Mouse (Mus musculus): ENCODE measurements at regions not wholly inside any gene's neighbourhood (a gene's known extent, or its start where the extent isn't known, plus 50 kb on each side); places are given as distances from the start of the nearest gene placed in this dataset.

DNA sequence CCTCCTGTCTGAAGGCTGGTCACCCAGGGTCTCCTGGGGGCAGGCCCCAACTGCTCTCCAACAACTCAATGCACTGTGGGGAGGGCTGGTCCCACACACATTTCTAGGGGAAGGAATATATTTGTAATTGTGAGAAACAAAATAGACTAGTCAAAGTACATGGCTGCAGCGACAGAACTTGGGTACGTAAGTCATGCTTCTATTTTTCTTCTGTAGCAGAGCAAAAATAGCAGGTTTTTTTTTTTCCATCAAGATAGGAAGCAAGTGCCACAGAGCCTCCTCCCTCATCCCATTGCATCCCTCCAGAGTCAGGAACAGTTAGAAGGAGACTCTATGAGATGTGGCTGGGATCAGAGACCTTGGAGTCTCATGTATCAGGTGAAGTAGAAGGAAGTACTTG, 124.9 kb upstream of the Tnr start:
- no peak for DNase-seq

DNA sequence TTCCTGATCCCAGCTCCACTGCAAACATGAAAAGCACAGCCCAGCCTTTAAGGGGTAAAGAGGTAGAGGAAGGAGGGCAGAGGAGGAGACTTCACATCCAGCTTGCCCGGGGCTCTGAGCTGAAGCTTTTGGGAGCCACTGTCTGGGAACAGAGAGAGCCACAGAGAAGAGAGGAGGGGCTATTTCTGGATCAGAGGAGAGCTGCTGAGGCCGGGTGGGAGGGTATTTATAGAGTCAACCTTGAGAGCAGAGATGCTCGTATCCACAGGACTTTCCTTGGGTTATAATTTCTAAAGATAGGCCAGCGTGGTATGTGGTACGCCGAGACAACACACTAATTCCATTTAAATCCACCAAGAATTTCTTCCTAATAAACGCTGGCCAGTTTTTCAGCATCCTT, 117.3 kb upstream of the Tnr start:
- no peak for DNase-seq

DNA sequence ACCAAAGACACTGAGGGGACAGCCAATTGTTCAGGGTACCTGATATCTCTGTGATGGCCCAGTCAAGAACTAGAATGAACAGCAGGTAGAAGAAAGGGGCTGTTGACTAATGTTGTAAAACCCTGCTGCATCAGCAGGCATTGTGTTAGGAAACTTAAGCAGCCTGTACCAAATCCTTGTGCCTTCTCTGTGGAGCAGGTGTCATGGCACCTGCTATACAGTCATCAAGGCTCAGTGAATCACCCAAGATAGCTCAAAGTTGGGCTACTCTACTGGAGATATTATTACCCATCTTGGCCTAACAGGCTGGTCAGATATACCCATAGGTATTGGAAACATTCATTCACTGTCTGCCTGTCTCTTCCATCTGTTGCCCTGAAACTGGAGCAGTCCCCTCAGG, 116.8 kb upstream of the Tnr start:
- no peak for DNase-seq

DNA sequence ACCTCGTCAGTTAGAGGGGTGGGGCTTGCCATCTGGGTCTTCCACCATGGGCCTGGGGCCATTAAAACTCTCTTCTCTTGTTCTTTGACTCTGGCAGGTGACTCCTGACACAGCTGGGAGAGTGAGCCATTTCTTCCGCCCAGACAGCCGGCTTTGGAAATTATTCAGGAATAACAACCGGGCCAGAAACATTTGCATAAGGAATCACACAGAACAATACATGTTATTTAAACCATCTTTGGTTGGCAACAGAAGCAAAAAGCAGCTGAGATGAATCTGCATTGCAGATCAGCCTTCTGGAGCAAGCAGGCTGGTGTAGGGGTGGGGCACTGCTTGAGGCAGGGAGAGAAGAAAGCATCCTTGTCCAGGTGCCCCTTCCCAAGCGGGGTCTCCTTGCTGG, 110.2 kb upstream of the Tnr start:
- DNase-seq = peak; percentile 71

DNA sequence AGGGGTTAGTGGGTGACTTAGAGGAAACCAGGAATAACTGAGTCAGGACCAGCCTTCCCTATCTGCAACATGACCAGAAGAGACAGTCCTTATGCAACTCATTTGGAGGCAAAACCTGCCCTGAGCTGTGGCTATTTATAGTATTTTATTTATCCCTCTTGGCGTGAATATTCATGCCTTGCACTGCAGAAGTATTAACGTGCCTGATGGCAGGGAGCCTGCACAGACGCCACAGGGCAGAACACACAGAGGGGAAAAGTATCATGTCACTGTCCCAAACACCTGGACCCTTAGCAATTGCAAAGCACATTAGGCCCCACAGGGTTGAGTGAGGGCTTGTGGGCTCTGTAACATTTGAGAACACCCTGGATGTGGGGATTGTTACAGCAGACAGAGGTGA, 107.9 kb upstream of the Tnr start:
- DNase-seq = no peak

DNA sequence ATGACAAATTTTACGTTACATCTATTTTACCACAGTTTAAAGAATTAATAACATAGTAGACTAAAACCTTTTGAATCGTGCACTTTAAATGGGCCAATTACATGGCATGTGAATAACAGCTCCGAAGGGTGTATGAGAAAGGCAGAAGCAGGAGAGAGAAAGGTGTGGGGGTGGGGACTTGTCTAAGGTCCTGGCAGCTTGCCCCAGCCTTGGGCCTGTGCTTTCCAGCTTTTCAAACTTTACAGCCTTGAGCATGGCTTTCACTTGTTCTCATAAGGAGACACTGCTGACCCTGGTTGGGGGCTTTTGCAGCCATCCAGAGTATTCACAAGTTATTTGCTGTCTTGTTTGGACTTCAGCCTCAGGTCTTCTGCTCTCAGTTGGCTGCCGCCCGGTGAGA, 106.4 kb upstream of the Tnr start:
- no peak for DNase-seq

DNA sequence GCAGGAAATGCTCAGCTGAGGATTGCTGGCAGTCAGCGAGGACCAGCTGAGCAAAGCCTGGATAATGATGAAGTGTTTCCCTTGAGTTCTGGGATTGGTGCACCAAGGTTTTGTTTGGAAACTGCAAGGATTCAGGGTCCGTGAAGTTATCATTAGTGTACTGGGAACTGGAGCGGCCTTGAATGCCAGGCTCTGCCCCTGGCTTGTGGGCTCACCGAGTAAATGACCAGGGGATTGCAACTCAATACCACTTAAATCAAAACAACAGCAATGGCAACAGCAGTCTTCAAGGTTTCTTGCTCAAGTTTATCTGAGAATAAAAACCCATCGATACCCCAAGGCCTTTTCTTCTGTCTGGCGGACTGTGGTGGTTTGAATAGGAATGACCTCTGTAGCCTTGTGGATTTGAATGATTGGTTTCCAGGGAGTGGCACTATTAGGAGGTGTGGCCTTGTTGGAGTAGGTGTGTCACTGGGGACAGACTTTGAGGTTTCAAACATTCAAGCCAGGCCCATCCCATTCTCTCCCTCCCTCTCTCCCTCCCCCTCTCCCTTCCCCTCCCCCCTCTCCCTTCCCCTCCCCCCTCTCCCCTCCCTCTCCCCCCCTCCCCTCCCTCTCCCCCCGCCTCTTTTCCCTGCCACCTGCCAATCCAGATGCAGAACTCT, 104.1 kb upstream of the Tnr start:
- no peak for DNase-seq

DNA sequence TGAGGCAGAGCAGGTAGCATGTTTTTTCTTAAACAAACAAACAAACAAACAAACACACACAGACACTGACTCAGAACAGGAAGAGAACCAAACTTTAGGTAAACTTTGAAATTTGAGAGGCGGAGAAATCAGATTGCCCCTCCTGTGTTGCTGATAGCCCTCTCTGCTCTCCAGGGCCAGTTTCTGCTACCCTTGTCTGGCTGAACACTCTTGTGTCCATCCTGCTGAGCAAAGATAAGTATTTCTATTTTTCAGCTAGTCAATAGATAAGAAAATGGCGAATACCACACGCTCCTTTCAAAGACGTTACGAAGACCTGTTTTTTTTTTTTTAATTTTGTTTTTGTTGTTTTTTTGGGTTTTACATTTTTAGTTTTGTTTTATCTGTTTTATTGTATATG, 103.4 kb upstream of the Tnr start:
- DNase-seq = no peak

DNA sequence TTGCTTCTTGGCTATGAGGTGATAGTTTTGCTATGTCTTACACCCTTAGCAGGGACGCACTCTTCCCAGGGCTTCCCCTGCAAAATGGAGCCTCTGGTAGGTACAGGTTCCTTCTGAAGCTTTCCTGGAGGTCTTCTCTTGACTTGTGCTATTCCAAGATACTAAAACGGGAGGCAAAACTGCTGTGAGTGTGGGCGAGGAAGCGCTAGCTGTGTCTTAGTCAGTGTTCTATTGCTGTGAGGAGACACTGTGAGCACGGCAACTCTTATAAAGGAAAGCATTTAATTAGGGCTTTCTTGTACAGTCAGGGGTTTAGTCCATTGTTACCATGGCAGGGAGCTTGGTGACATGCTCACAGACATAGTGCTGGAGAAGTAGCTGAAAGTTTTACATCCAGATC, 99.9 kb upstream of the Tnr start:
- DNase-seq = no peak

DNA sequence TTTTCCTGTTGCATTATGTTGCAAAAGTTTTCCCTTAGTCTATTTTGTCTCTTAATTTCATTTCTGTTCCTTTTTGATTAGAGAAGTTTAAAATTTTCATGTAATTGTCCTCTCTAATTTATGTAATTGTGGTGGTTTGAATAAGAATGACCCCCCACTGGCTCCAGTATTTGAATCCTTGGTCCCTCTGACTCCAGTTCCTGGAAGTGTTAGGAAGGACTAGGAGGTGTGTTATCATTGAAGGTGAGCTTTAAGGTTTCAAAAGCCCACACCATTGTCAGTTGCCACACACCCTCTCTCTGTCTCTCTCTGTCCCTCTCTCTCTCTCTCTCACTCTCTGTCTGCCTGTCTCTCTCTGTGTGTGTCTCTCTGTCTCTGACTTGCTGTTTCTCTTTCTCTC, 93.6 kb upstream of the Tnr start:
- no peak for DNase-seq

DNA sequence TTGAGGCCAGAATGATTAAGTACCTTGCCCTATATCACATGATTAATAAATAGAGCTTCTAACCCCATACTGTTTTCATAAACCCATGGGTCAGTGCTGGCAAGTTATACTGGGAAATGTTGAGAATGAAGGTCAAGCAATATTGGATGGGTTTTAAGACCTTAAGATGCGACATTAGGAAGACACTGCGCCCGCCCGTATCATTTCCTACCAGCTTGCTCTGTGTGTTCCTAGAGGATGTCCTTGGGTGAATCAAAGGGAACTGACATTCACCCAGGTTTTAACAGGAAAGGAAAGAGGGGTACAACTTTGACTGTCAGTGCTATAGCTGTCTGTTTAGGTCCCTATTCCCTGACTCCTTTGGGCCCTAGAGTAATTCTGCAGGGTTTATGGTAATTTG, 90.0 kb upstream of the Tnr start:
- DNase-seq = no peak

DNA sequence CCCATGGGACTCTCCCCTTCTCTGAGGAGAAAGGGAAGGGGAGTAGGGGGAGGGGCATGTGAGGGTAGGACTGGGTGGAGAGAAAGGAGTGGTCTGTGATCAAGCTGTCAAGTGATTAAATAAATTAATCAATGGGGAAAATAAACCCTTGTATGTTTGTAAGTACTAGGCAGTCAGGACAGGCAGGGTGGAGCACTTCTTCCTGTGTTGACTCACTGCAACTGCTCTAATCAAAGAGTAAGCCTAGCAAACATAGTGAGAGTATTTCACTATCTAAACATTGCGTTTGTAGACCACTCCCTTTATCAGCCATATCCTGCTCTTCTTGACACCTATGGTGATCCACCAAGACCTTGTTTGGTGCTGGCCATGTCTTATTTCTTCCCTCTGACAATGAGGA, 82.8 kb upstream of the Tnr start:
- no peak for DNase-seq

DNA sequence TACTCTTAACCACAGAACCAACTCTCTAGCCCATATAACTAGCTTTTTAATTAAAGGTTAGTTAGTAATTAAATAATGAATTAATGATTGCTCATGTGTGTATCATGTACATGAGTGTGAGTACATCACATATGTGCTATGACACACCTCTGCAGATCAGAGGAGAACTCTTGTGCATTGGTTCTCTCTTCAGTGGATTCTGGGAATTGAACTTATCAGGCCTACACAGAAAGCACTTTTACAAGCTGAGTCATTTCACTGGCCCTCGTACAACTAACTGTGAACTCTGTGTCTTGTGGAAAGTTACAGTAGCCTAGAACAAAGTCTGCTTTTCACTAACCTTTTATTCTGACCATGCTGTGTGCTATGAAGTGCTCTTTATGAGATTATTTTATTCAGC, 79.5 kb upstream of the Tnr start:
- DNase-seq = no peak

DNA sequence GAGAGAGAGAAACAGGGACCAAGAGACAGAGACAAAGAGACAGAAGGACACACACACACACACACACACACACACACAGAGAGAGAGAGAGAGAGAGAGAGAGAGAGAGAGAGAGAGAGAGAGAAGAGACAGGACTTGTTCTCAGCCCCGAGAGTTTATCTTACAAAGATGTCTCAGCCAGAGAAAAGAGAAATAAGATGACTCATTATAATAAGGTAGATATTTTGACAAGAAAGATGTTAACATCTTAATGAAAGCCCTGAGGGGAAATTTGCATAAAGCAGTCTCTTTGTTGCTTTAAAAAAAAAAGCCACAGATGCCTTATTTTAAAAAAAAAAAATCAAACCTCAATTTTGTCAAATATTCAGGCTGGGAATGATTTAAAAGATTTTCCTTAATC, 78.1 kb upstream of the Tnr start:
- no peak for DNase-seq

DNA sequence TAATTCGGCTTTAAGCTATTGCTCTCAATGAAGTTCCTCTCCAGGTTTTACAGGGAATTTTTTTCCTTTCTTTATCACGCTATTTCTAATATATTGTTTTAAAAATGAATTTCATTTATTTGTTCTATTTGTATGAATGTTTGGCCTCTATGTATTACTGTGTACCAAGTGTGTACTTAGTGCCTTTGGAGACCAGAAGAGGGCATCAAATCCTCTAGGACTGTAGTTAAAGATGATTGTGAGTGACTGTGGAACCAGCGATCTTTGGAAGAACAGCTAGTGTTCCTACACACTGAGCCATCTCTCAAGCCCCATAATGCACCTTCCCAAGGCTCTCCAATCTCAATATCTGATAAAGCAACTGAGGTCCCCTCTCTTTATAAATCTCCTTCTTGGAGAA, 72.1 kb upstream of the Tnr start:
- DNase-seq = no peak

DNA sequence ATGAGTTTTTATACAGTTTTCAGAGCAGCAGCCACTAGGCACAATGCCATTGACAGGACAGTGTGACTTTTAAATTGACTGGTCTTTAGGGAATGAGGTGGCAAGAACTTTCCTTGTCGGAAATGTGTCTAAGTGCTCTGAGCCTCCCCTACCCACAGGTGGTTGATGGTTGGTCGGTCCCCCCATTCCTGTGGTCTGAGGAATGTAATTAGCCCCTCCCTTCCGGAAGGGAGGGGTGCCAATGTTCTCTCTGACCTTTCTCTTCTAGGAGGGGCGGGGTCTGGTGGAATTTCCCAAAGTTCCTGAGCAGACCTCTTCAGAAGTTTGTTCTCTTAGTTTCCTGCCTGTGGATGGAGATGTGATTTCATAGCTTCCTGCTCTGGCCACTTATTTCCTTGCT, 62.7 kb upstream of the Tnr start:
- no peak for DNase-seq

DNA sequence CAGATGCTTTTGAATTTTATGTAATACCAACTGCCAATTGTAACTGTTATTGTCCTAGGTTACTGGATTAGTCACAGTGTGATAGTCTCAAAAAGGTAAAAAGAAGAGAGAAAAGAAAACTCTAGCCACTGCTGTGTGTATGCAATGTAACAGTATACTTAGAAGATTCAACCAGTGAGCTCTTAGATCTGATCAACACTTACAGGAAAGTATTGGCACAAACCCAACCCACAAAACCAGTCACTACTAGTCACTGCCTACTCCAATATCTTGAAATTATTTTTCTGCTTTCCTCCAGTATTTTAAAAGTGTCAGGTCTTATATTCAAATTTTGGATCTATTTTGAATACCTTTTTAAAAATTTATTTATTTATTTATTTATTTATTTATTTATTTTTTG, 52.6 kb upstream of the Tnr start:
- DNase-seq = no peak
